Mouse (Mus musculus): ENCODE results near the gene Rab37.

Rab37 gene

GRCm38 (mm10) chr11:115138597-115139262 lies 47.5 kb downstream of the Rab37 start:
- no peak for DNase-seq

- DNase-seq: no peak
Observed at GRCm38 (mm10) chr11:115141970-115142369, 50.7 kb downstream of the Rab37 start.

- DNase-seq: no peak
Observed at GRCm38 (mm10) chr11:115147813-115148212, 56.6 kb downstream of the Rab37 start.

GRCm38 (mm10) chr11:115150741-115151254 lies 59.6 kb downstream of the Rab37 start:
- DNase-seq: no peak

GRCm38 (mm10) chr11:115151755-115152429 lies 60.7 kb downstream of the Rab37 start:
- DNase-seq: peak; percentile 48

GRCm38 (mm10) chr11:115153088-115153487 lies 61.9 kb downstream of the Rab37 start:
- DNase-seq: no peak

GRCm38 (mm10) chr11:115153699-115154292 lies 62.6 kb downstream of the Rab37 start:
- peak; percentile 66 for DNase-seq

GRCm38 (mm10) chr11:115155053-115155634 lies 63.9 kb downstream of the Rab37 start:
- DNase-seq: no peak

GRCm38 (mm10) chr11:115157933-115158719 lies 66.9 kb downstream of the Rab37 start:
- DNase-seq: no peak

- peak; percentile 49 for DNase-seq
Observed at GRCm38 (mm10) chr11:115160016-115160797, 69.0 kb downstream of the Rab37 start.

- peak; percentile 82 for DNase-seq
Observed at GRCm38 (mm10) chr11:115160883-115161577, 69.8 kb downstream of the Rab37 start.

- DNase-seq: no peak
Observed at GRCm38 (mm10) chr11:115161578-115162204, 70.5 kb downstream of the Rab37 start.

- no peak for DNase-seq
Observed at GRCm38 (mm10) chr11:115162205-115162601, 71.0 kb downstream of the Rab37 start.

GRCm38 (mm10) chr11:115162832-115163480 lies 71.7 kb downstream of the Rab37 start, which contains the start of gene Slc9a3r1:
Slc9a3r1 (plus strand) TSS chr11:115163341.
- DNase-seq: peak; percentile 83

- peak; percentile 42 for DNase-seq
Observed at GRCm38 (mm10) chr11:115163568-115164150, 72.4 kb downstream of the Rab37 start.

- DNase-seq: no peak
Observed at GRCm38 (mm10) chr11:115164341-115164975, 73.2 kb downstream of the Rab37 start.

- DNase-seq: no peak
Observed at GRCm38 (mm10) chr11:115164976-115165374, 73.7 kb downstream of the Rab37 start.

GRCm38 (mm10) chr11:115166776-115167175 lies 75.5 kb downstream of the Rab37 start:
- no peak for DNase-seq

- no peak for DNase-seq
Observed at GRCm38 (mm10) chr11:115167631-115168249, 76.5 kb downstream of the Rab37 start.

All from right cerebral cortex, postnatal 4 days (tissue).